Mouse (Mus musculus) heart, postnatal 4 days (tissue): ENCODE data around the gene Prr18. TPM values are rescaled to one million over a fixed set of nuclear protein-coding genes. Genes with fewer than 3 reads are reported as not detected.

Source experiments
- DNase-seq: peaks from one replicate; pipeline ENCODE4 v3.0.0; 2021
- total RNA-seq, 2 experiments: library from RNA; stranded (reverse); gene quantifications; 2 replicates each; pipeline ENCODE4 v1.2.3; 2021

The Prr18 gene
- total RNA-seq, 2 experiments from 2014 or later, result 0.17 to 0.18 TPM

DNA sequence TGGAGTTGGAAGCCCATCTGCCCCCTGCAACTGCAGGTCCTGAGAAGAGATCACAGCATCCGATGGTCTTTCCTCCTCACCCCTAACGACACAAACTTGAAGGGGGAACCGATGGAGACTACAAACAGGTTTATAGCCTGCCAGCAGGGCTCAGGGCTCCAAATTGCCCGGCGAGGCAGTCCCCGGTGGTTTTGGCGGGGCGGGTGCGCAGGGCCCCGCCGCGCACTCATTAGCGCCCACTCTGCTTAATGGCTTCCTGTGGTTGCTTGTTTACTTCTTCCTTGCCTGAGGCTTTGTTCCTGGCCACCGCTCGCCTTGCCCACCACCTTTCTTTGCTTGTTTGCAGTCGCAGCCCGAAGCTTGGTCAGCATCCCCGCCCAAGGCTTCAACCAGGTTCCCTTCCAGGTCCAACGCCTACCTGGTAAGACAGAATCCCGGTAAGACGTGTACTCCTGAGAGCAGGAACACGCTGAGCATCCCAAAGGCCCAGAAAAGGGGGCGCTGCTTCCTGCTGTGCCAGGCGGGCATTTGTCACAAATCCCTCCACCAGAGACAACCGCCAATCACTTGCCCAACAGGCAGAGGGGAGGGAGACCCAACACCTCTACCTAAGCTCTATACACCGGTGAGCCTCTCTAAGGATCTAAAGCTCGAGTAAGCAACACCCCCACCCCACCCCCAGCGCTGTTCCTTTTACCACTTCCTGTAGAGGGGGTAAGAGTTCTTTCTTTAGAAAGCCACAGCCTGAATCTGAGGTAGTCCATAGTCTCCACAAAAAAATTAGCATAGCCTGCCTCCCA is 51.9 kb downstream of the Prr18 start:
- no peak for DNase-seq

DNA sequence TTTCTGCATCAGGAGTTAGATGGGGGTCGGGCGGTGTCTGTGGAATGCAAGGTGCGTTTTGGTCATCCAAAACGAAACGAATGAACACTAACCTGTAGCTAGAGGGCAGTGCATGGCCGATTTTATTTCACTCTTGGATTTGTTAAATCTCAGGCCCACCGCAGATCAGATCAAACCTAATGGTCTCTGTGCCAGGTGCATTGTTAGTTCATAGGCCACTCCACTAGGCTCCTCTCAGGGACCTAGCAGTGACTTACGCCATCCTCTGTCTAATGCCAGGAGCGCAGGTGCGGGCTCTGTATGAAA is 52.5 kb downstream of the Prr18 start:
- no peak for DNase-seq

DNA sequence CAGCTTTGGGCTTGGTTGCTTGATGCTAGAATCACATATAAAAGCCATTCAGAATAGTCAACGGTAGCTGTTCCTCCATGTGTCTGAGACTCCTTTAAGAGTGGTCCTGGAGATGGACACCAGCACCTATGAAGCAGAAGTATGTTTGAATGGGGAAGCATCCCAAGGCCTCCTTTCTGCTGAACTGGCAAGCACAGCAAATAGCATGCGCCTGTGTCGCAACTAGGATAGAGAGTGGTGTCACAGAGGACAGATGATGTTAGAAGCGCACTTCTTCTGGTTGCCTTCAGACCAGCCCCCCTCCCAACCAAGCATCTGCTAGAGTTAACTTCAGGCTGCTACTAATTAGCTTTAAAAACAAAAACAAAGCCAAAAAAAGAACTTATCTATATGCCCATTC is 53.2 kb downstream of the Prr18 start:
- no peak for DNase-seq

Other genes with a start within 250 kb of the Prr18 start
- under 1 TPM in 1 of 2 experiments, not detected in 1; 0.12 TPM for gene Gm49673, start 189.7 kb upstream of the Prr18 start, total RNA-seq
- 10 to 100 TPM; 22.8 to 23.0 TPM for gene Rnaset2a, start 189.4 kb upstream of the Prr18 start, total RNA-seq
- gene Fgfr1op, start 172.0 kb upstream of the Prr18 start, total RNA-seq, result 10 to 100 TPM; 16.0 to 21.0 TPM
- not detected for gene Ccr6, start 101.4 kb upstream of the Prr18 start, total RNA-seq
- gene Mpc1, start 54.6 kb upstream of the Prr18 start, total RNA-seq, result 100 to 1,000 TPM; 250 to 257 TPM
- 10 to 100 TPM; 28.6 to 31.6 TPM for gene Sft2d1, start 26.4 kb upstream of the Prr18 start, total RNA-seq
- under 1 TPM; 0.48 to 0.56 TPM for gene T2, start 18.5 kb downstream of the Prr18 start, total RNA-seq
- gene T, start 97.0 kb downstream of the Prr18 start, total RNA-seq, result not detected
- gene Pde10a, start 187.9 kb downstream of the Prr18 start, total RNA-seq, result 1 to 10 TPM; 5.5 to 8.1 TPM
- gene Gm17087, start 229.5 kb downstream of the Prr18 start, total RNA-seq, result not detected